Mouse (Mus musculus): ENCODE measurements around the gene Il22.
"Not testable (repeated sequence)": the region's sequence is repeated elsewhere in the genome, so short reads cannot be mapped to it uniquely, and the experiment has no call there.

Gene Il22

DNA sequence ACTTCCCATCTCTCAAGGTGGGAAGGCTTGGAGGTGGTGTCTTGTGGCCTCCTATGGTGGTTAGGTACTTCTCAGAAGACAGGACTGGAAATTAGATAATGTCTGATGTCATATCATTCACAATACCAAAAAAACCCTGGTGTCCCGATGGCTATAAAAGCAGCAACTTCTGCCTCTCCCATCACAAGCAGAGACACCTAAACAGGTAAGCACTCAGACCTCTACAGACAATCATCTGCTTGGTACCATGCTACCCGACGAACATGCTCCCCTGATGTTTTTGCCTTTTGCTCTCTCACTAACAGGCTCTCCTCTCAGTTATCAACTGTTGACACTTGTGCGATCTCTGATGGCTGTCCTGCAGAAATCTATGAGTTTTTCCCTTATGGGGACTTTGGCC, at the start of gene Il22:
Il22 (plus strand) TSS at position 301 of the 400 bp plus-strand sequence.
- no peak for DNase-seq (ENCODE audit: extremely low read depth, low read depth)

DNA sequence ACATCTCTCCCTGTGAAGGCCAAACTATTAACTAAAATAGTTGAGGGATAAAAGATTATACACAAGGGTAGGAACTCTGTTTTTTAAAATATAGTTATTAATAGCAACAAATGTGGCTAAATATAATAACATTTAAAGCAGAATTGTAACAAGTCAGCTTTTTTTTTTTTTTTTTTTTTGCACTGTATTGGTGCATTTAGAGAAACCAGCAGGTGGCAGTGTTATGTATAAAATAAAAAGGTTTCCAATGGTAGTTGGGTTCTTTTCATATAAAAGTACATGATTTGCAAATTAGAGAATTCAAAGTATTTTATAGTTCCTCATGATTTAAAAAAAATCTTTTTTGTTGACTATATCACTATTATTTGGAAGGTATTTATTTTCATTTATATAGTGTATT, 48.8 kb upstream of the Il22 start:
- DNase-seq (ENCODE audit: extremely low read depth, low read depth): no peak

DNA sequence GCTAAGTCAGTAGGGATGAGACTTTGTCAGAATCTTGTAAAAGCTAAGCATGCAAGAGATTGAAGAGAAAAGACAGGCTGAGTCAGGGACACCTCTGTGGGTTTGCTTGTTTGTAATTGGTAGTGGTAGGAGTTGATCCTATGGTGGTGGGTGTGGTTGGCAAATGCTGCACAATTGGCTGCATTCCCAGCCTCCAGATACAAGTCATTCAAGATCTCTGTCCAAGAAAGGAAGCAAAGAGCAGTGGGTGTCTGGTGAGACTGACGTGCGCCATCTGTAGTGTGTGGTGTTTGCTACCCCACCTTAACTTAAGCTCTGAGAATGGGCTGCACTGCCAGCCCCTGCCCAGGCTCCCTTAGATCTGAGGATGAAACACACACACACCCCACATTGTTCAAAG, 43.6 kb upstream of the Il22 start:
- DNase-seq (ENCODE audit: extremely low read depth, low read depth): no peak

DNA sequence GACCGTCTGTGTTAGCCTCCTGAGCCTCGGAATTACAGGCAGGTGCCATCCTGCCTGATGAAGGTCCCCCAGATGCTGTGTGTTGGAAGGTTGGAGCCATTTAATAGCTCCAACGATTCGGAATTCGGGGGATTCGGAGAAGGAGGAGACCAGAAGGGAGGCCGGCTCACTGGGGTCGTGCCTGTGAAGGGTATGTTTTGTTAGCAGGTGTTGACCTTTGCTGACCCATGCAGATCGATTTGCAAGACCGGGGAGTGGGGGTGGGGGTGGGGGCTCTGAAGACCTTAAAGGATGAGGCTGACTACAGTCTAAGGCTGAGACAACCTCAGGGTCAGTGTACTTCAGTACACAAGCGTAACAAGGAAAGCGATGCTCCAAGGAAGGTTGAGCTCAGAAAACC, 35.5 kb upstream of the Il22 start:
- DNase-seq (ENCODE audit: extremely low read depth, low read depth): no peak

DNA sequence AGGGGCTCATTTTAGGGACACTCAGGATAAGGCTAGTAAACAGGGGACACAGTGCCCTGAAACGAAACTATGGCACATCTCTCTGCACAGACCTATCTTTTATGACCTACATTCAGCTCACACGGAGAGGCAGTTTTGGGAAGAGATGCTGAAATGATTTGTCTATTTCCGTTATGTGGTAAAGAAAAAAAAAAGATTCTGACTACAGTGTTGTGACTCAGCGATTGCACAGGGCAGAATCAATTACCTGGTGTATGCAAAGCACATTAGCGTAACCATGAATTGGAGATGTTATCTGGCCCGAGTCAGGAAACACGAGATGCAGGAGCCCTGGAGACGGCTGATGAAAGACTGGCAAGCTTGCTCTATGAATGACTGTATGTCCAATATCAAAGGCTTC, 32.3 kb upstream of the Il22 start:
- no peak for DNase-seq (ENCODE audit: extremely low read depth, low read depth)

DNA sequence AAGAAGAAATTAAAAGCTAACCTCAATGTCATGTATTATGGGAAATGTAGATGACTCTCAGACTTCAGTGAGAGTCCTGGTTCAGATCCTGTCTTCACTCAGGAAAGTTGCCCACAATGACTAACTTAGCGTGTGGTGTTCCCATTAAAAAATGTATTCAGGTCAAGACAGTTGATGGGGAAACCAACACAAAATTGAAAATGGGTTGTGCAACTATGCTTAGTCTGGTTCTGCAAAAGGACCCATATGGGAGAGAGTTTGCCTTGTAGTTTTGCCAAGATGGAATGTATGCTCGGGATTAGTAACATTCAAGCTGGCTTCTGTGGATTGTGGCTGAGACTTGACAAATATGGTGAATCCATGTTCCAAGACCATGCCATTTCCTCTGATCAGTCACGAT, 31.9 kb upstream of the Il22 start:
- DNase-seq (ENCODE audit: extremely low read depth, low read depth): no peak

DNA sequence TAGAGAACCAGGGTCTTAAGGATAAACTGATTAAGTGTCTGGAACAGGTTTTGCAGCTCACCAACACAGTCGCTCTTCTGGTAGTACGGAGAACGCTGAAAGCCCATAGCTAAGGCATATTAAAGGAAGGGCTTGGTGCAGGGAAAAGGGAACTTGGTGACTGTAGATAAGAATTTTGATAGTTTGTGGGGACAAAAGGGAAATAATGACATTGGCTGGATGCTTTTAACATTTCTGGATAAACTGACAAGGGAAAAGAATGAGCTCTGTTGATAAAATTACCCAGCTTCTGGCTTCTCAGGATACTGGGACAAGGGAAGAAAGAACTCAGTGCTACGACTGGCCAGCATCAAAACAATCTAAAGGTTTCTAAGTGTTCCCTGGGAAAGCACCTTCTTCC, 29.2 kb upstream of the Il22 start:
- peak; percentile 81 for DNase-seq (ENCODE audit: extremely low read depth, low read depth)

DNA sequence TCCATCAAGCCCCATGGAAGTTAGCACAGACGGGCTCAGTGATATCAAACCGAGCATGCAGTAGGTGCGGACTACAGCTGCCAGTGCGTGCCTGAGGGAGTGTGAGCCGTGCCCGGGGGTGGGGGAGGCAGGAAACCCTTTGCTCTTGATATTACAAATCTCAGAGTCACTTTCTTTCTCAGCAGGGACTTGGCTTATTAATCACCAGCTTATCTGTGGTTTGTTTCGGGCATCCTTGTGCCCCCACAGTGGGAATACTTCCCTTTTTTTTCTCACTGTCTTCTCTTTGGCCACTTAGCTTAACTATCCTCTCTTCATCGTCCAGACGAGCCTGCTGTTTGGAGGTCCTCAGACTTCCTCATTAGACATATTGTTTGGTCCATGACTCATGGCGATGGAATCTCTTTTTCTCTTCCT, 26.0 kb upstream of the Il22 start:
- peak; percentile 93 for DNase-seq (ENCODE audit: extremely low read depth, low read depth)

DNA sequence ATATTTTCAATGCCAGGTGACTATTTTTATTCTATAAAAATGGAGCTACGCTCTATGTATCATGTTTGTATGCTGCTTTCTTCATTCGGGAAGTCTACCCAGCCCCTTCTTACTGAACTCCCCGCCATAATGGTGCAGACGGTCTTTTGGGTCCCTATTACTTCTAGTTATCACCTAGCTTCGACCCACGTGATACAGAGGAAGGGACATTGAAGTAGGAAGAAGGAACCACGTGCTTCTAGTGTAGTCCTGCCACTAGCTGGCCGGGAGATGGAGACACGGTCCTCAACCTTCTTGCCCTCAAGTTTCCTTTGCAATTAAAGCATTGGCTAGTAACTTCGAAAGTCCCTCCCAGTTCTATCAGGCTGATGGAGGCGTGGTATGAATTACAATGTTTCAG, 25.5 kb upstream of the Il22 start:
- no peak for DNase-seq (ENCODE audit: extremely low read depth, low read depth)

DNA sequence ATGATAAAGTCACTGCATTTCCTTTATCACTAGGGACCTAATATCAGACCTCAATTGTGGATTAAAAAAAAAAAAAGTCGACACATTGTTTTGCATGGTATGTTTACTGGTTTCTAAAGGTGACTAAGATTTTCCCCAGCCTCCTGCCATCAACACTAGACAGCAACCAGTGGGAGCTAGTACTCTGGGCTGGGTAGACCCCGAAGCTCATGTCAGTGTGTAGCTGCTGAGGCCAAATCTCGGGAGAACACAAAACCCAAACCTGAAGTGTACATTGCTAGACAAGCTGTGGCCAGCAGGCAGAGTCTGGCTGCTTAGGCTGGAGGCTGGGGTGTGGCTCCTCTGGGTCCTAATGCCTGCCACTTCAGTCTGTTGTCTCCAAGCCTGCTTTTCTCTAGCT, 9.6 kb upstream of the Il22 start:
- DNase-seq (ENCODE audit: extremely low read depth, low read depth): not testable (repeated sequence)

DNA sequence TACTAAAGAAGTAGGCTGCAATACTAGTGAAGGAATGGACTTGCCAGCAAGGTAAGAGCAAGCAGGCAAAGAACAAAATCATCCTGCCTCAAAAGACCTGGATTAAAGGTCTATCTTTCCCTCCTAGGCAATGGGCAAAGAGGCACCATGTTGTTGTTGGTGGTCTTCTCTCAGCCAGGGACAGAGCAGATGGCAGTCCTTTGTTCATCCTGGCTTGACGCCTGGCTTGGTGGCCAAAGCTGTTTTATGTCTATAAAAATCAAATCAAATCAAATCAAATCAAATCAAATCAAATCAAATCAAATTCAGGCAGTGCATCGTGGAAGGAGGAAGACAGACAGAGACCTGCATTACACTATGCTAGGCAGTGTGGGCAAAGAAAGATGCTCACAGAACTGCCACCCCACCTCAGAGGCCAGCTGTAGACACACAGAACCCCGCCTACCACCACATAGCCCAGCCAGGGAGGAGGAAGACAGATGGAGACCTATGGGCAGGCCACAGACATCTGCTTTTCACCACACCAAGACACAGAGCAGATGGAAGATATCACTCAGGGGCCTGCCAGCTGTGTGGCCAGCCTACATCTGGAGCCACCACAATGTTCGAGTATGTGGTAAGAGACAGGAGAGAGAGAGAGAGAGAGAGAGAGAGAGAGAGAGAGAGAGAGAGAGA, 11.1 kb downstream of the Il22 start:
- DNase-seq (ENCODE audit: extremely low read depth, low read depth): not testable (repeated sequence)

DNA sequence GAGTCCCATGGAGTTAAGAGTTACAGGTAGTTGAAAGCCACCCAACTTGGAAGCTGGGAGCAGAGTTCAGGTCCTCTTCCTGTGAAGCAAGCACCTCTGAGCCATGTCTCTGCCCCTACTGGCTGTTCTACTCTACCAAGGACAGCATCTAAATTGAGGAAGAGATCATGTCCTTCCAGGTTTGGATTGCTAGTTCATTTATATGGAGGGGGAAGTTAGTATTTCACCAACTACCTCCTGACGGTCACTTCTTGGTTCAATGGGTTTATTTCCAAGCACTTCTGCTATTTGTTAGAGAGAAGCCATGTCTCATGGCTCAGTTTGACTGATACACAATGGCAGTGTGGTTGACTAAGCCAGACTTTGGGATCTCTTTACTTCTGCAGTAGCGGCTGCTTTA, 22.9 kb downstream of the Il22 start:
- not testable (repeated sequence) for DNase-seq (ENCODE audit: extremely low read depth, low read depth)

DNA sequence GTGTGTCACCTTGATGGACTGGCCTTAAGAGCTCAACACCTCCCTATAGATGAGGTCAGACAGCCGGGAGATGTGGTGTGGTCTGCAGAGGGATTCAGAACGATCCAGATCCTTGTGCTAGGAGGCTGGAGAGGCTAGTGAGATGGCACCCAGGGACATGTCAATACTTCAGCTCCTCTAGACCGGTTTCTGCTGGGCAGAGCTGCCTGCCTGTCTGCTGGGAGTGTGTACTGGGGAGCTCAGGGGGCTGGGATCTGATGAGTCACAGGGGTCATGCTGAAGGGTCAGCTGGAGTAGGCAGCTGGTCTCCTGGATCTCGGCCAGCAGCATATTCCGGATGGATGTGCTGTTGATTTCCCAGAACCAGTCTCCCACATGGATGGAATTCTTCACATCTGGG, 27.9 kb downstream of the Il22 start:
- DNase-seq (ENCODE audit: extremely low read depth, low read depth): not testable (repeated sequence)

DNA sequence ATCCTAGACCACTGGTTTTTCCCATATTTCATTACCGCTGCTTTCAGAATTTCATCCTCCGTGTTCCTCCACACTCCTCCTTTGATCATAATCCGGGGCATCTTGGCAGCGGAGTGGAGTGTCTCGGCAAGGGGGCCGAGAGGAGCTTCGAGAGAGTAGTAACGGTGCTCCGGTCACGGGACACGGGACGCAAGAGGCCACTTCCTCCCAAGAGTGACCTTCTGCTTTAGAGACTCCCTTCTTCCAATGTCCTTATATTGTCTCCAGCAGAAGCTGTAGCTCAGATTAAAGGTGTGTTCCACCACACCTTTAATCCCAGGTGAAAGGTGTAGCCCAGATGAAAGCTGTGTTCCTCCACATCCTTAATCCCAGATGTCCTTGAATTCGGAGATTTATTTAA, 35.9 kb downstream of the Il22 start, which contains the start of gene Gm32717:
Gm32717 (minus strand) TSS at position 101 of the 400 bp plus-strand sequence.
- not testable (repeated sequence) for DNase-seq (ENCODE audit: extremely low read depth, low read depth)

DNA sequence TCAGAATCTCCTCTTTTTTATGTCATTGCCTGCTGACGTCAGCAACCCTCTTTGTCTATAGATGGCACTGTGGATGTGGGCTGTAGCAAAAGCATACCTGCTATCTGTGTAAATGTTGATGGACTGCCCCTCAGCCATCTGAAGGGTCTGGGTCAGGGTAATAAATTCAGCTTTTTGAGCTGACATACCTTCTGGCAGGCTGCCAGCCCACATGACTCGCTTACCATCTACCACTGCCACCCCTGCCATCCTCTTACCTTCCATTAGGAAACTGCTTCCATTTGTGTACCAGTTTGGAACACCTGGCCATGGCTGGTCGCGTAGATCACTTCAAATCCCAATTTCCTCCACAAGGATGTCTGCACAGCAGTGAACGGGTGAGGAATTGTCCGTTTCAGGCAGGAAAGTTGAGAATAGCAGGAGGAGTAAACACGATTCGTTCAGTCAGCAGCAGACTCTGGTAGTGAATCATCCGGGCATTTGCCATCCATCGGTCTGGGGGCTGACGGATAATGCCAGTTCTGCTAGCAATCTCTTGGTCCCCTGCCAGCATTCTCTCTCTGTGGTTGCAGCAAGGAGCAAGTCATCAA, 44.4 kb downstream of the Il22 start:
- not testable (repeated sequence) for DNase-seq (ENCODE audit: extremely low read depth, low read depth)

DNA sequence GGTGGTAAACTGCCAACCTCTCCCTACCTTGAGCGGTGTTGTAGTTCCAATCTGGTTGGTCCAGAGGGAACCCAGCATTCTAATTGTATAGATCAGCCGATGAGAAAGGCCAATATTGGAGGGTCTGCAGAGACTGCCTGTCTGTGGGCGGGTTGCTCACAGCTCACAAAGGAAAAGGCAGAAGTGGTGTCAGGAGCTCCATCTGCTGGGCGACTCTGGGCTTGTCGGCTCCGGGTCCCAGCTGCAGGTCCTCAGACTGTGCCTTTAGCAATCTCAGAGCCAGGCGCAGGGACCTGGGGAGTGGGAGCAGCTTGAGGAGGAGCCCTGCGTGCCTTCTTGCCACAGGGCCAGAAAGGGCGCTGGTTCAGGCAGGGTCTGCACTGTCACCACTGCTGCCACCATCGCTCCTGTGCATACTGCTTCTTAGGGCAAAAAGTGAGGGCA, 46.1 kb downstream of the Il22 start:
- DNase-seq (ENCODE audit: extremely low read depth, low read depth): no peak

DNA sequence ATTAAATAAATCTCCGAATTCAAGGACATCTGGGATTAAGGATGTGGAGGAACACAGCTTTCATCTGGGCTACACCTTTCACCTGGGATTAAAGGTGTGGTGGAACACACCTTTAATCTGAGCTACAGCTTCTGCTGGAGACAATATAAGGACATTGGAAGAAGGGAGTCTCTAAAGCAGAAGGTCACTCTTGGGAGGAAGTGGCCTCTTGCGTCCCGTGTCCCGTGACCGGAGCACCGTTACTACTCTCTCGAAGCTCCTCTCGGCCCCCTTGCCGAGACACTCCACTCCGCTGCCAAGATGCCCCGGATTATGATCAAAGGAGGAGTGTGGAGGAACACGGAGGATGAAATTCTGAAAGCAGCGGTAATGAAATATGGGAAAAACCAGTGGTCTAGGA, 53.6 kb downstream of the Il22 start, which contains the start of gene Gm32802:
Gm32802 (plus strand) TSS at position 301 of the 400 bp plus-strand sequence.
- DNase-seq (ENCODE audit: extremely low read depth, low read depth): not testable (repeated sequence)

Measured in MEL-GATA-1-ER (cell line).